Mouse (Mus musculus): Measurements from ENCODE around the gene Slc7a1. TPM values are rescaled to one million over a fixed set of nuclear protein-coding genes. Genes with fewer than 3 reads are reported as not detected.
"Not testable (repeated sequence)": the region's sequence is repeated elsewhere in the genome, so short reads cannot be mapped to it uniquely, and the experiment has no call there.

Slc7a1 gene
- total RNA-seq, 2 experiments from 2014 or later = 61.9 to 63.6 TPM

DNA sequence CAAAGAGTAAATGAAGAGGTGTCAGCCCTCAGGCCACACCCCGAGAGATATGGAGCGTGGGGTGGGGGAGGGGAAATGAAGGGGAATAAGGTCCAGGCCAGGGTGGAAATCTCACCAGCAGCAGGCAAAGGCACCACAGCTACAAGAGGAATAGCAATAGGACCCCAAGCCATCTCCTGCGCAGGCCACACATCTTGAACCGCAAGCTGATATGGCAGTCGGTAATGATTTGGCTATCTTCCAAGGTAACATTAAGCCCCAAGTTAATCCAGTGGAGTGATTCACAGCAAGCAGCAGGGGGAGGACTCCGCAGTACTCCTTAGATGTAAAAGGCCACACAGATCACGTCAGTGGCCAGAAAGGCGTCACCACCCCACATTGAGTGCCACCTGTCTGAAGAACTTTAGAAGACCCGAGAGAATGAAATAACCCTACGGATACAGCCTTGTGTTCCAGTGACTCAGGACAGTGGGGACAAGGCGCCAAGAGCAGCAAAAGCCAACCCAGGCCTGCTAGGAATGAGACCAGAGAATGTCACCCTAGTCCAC is 68.4 kb downstream of the Slc7a1 start:
- DNase-seq (ENCODE audit: low spot score in 2 of 2) = no peak

GRCm38 (mm10) chr5:148328982-148329381 is 70.7 kb downstream of the Slc7a1 start:
- no peak for DNase-seq (ENCODE audit: low spot score in 2 of 2)

DNA sequence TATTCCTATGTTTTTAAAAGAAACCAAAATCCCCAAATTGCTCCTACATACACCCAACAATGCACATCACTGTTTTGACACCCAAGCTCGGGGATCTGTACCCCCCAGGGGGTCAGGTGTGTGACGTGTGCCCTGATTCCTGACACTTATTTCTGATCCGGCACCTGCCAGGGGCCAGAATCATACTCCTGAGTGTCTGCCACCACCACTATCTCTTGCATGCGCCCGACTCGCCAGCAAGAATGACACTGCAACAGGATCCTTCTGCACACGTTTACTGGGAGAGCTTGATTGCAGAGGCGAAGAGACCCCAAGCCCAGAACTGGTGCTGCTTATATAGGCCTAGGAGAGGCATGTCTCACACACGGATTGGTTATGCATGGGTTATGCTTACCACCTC is 73.4 kb downstream of the Slc7a1 start:
- not testable (repeated sequence) for DNase-seq (ENCODE audit: low spot score in 2 of 2)

DNA sequence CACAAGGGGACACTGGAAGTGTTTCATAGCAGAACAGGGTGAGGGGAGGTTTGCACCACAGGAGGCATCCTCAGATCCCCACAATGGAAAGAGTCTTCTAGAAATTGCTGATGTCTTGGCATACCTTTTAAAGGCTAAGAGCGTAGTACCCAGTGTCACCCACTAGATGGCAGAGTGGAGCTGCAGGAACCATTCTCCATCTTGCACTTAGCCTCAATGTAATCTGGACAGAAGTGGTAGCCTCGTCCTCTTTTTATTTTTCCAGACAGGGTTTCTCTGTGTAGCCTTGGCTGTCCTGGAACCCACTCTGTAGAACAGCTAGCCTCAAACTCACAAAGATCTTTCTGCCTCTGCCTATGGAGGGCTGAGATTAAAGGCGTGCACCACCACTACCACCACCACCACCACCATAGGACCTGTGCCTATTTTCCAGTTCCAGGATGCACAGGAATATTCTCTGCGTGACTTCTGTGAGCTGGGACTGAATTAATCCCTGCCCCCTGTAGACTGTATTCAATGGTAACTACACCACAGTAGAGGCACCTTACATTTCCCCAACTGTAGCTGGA is 74.3 kb downstream of the Slc7a1 start:
- DNase-seq (ENCODE audit: low spot score in 2 of 2) = no peak

DNA sequence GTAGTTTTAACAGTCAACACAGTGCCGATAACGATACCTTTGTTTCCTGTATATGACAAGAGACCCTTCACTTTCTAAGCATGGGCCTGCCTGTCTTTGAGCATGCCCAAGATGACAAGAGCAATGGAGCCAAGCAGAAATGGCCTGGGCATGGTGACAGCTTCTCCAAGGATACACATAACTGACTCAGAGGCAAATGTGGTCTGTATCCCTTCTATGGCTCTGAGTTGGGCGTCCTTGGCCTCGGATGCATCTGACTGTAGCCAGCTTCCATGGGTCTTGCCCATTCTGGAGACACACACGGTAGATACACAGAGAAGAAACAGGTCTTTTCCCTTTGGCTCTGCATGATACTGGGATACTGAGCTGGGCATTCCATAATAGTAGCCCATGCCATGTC is 84.8 kb downstream of the Slc7a1 start:
- DNase-seq (ENCODE audit: low spot score in 2 of 2) = no peak

- DNase-seq (ENCODE audit: low spot score in 2 of 2) = no peak
These were observed 87.3 kb downstream of the Slc7a1 start for GRCm38 (mm10) chr5:148312443-148312842.

DNA sequence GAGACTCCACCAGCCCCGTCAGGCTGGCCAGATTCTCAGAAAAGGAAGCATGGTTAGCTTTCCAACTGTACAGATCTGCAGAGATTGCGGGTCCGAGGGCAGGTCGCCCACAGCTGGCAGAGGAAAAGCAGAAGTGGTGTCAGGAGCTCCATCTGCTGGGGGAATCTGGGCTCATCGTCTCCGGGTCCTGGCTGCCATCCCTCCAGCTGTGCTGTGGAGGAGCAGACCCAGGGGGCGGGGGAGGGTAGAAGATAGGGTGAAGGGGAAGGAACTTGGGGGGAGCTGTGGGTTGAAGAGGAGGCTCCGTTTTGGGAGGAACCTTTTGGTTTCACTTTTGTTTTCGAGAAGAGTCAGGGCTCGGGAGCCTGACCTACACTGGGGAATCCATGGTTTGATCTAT is 88.9 kb downstream of the Slc7a1 start:
- no peak for DNase-seq (ENCODE audit: low spot score in 2 of 2)

GRCm38 (mm10) chr5:148304112-148304511 is 95.6 kb downstream of the Slc7a1 start:
- DNase-seq (ENCODE audit: low spot score in 2 of 2) = no peak

DNA sequence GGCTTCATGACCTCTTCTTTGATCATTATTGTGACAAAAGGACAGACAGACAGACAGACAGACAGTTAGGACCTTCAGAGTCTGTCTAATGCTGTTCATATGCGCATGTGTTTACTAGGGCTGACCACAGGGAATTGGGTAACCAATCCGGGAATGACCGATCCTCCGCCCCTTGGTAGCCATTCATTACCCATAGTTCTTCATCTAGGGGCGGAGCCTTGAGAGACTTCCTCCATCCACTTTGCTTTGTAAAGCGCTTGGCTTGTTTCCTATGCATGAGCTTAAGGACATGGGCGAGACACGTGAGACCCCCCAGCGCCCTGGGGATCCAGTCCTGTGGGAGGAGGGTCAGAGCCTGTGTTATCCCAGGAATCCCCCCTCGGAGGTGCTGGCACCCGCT is 96.7 kb downstream of the Slc7a1 start:
- no peak for DNase-seq (ENCODE audit: low spot score in 2 of 2)

DNA sequence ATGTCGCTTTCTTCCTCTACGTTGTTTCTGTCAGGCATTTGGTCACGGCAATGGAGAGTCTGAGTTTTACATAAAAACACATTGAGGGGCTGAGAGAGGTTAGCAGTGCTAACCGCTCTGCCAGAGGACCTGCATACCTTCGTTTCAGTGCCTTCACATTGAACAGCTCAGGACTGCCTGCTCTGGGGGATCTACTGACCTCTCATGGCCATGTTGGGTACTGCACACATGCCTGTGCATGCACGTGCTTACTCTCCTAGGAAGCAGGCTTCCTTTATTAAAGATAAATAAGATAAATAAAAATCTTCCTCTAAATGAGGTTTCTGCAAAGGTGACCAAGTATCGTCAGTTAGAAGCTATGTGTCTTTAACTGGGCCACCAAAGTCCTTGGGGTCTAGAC is 106.4 kb downstream of the Slc7a1 start:
- no peak for DNase-seq (ENCODE audit: low spot score in 2 of 2)

- no peak for DNase-seq (ENCODE audit: low spot score in 2 of 2)
These were observed 106.8 kb downstream of the Slc7a1 start for GRCm38 (mm10) chr5:148292862-148293261.

DNA sequence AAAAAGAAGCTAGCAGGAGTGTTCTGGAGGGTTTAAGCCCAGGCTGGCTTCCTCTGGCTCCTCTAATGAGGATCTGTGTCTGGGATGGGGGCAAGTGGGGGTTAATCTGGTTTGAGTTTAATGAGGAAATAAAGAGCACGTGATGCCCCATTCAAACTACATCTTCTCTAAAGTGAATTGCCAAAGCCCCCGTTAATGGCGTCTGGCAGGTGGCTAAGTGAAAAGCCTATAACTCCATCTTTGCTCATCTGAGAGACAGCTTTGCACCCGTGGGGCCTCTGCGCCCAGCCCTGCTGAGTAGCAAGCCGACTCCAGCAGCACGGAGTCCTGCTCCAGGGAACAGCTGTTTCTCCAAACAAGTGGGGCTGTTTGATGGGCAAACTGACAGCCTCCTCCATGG is 109.8 kb downstream of the Slc7a1 start:
- DNase-seq (ENCODE audit: low spot score in 2 of 2) = no peak

GRCm38 (mm10) chr5:148288804-148289203 is 110.9 kb downstream of the Slc7a1 start:
- no peak for DNase-seq (ENCODE audit: low spot score in 2 of 2)

GRCm38 (mm10) chr5:148287529-148287928 is 112.2 kb downstream of the Slc7a1 start:
- DNase-seq (ENCODE audit: low spot score in 2 of 2) = no peak

GRCm38 (mm10) chr5:148283584-148283983 is 116.1 kb downstream of the Slc7a1 start:
- no peak for DNase-seq (ENCODE audit: low spot score in 2 of 2)

- no peak for DNase-seq (ENCODE audit: low spot score in 2 of 2)
These were observed 116.5 kb downstream of the Slc7a1 start for GRCm38 (mm10) chr5:148283177-148283576.

DNA sequence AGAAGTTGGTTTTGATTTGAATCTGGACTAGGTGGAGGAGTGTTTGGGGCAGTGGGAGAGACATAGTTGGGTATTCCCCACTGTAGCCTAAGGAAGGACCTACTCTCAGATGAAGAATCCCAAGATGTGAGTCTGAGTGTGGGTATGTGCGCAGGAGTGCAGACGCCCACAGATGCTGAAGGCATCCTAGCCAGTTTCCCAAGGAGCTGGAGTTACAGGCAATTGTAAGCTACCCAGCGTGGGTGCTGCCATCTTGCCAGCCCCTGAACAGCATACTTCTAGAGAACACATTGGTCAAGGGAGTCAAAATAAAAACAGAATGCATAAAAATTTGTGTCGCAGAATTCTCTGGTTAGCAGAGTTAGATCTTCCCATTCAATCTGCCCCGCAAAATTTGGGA is 117.1 kb downstream of the Slc7a1 start:
- no peak for DNase-seq (ENCODE audit: low spot score in 2 of 2)

DNA sequence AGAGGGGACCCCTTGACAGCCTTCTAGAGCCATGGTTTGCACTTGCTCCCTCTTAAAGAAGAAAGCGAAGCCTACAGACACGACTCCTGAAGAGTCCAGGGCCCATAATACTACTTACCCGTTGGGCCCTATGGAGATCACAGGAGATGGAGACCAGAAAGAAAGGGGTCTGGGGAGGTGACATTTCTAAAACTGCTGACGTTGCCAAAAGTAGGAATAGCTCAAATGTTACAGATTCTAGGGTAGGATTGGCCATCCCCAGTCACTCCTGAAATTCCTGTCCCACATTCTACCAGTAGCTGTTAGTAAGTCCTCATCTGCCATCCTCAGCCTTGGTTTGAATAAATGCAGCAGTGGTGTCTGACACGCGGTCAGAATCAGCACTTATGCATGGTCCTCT is 117.6 kb downstream of the Slc7a1 start:
- DNase-seq (ENCODE audit: low spot score in 2 of 2) = no peak

- DNase-seq (ENCODE audit: low spot score in 2 of 2) = no peak
These were observed 119.4 kb downstream of the Slc7a1 start for GRCm38 (mm10) chr5:148280321-148280720.

DNA sequence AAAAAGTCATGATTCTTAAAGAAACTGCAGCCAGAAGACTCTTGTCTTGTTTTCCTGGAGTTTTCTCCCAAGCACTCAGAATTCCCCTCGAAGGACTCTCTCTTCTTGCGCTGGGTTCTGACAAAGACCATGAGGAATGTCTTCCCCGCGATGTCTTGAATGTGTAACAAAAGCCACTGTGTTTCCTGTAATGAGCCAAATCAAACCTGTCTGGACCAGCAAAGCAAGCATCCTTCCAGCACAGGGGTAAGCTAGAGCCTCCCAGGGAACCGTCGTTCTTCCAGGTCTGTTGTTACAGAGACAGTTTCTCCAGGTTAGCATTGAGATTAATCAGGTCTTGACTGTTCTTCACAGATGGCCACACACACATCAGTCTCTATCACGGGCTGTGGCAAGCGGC is 121.5 kb downstream of the Slc7a1 start:
- DNase-seq (ENCODE audit: low spot score in 2 of 2) = no peak

Measured in adrenal gland, postnatal 4 days (tissue).